Mouse (Mus musculus) heart, postnatal 0 days (tissue): ENCODE measurements at regions not wholly inside any gene's neighbourhood (a gene's known extent, or its start where the extent isn't known, plus 50 kb on each side); places are given as distances from the start of the nearest gene placed in this dataset.

ENCODE experiments used
- CTCF ChIP-seq: IDR thresholded peaks from 2 replicates; pipeline ENCODE4 v1.5.1; 2016; ENCODE audit warnings: antibody characterized with exemption, control low read depth, low read depth
- EP300 ChIP-seq: IDR thresholded peaks from 2 replicates; pipeline ENCODE4 v1.6.1; 2016; ENCODE audit warnings: antibody characterized with exemption, low read depth

DNA sequence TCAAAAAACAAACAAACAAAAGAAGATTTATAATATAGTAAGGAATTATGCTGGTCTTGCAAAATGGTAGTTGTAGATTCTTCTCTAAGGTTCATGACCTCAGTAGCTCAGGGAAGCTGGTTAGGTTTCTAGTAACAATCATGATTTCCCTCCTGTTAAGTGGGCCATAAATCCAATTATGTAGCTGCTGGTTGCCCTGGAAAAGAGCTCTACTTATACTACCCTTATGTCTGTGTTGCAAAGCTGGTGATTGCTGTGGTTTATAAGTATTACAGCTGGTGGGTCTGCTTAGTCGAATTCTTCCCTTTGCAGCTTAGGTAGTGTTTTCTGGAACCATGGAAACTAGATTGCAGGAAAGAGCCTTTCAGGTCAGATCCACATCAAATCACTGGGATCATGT, 1161.9 kb upstream of the Adam24 start:
- TF ChIP-seq CTCF = no peak
- no peak for TF ChIP-seq EP300
